Mouse (Mus musculus) T-helper 1 cell (primary cell): ENCODE measurements around the gene Isg20l2.

Experiments
- in situ Hi-C: fragments of 300-600 bp; cut with MboI, MseI; formaldehyde crosslinking; loops from one replicate; pipeline ENCODE4 v1.15.1; 2025; ENCODE audit warnings: high pct_unique_total_duplicates

Gene Isg20l2

GRCm38 (mm10) chr3:87973593-87974380, 43.7 kb downstream of the Isg20l2 start:
- in situ Hi-C loops: no loop called here

- in situ Hi-C loops: no loop called here
Measured at GRCm38 (mm10) chr3:87974381-87974987, 44.4 kb downstream of the Isg20l2 start.

- in situ Hi-C loops: no loop called here
Measured at GRCm38 (mm10) chr3:87979493-87979892, 49.4 kb downstream of the Isg20l2 start.

- in situ Hi-C loops: loop anchor here (10.0 kb wide), 1 partner anchor 45 kb away; the partner anchor contains the start of genes Isg20l2 and Rrnad1
Measured at GRCm38 (mm10) chr3:87980085-87980484, 50.0 kb downstream of the Isg20l2 start.

GRCm38 (mm10) chr3:87980728-87981127, 50.6 kb downstream of the Isg20l2 start:
- in situ Hi-C loops: loop anchor here (10.0 kb wide), 1 partner anchor 46 kb away; the partner anchor contains the start of genes Isg20l2 and Rrnad1

GRCm38 (mm10) chr3:87981214-87981760, 51.2 kb downstream of the Isg20l2 start:
- in situ Hi-C loops: loop anchor here (10.0 kb wide), 1 partner anchor 46 kb away; the partner anchor contains the start of genes Isg20l2 and Rrnad1

- in situ Hi-C loops: loop anchor here (10.0 kb wide), 1 partner anchor 47 kb away; the partner anchor contains the start of genes Isg20l2 and Rrnad1
Measured at GRCm38 (mm10) chr3:87981894-87982835, 52.1 kb downstream of the Isg20l2 start.

GRCm38 (mm10) chr3:87982836-87983601, 52.9 kb downstream of the Isg20l2 start:
- in situ Hi-C loops: loop anchor here (10.0 kb wide), 1 partner anchor 48 kb away; the partner anchor contains the start of genes Isg20l2 and Rrnad1

GRCm38 (mm10) chr3:87983627-87984026, 53.5 kb downstream of the Isg20l2 start:
- in situ Hi-C loops: loop anchor here (10.0 kb wide), 1 partner anchor 49 kb away; the partner anchor contains the start of genes Isg20l2 and Rrnad1

GRCm38 (mm10) chr3:87984094-87984493, 54.0 kb downstream of the Isg20l2 start:
- in situ Hi-C loops: loop anchor here (10.0 kb wide), 1 partner anchor 49 kb away; the partner anchor contains the start of genes Isg20l2 and Rrnad1

- in situ Hi-C loops: loop anchor here (10.0 kb wide), 1 partner anchor 51 kb away; the partner anchor contains the start of genes Isg20l2 and Rrnad1
Measured at GRCm38 (mm10) chr3:87985505-87986320, 55.6 kb downstream of the Isg20l2 start.

GRCm38 (mm10) chr3:87986868-87987267, 56.8 kb downstream of the Isg20l2 start:
- in situ Hi-C loops: loop anchor here (10.0 kb wide), 1 partner anchor 52 kb away; the partner anchor contains the start of genes Isg20l2 and Rrnad1

GRCm38 (mm10) chr3:87987633-87988032, 57.5 kb downstream of the Isg20l2 start:
- in situ Hi-C loops: loop anchor here (10.0 kb wide), 1 partner anchor 53 kb away; the partner anchor contains the start of genes Isg20l2 and Rrnad1

- in situ Hi-C loops: loop anchor here (10.0 kb wide), 1 partner anchor 53 kb away; the partner anchor contains the start of genes Isg20l2 and Rrnad1
Measured at GRCm38 (mm10) chr3:87988068-87988467, 58.0 kb downstream of the Isg20l2 start.

- in situ Hi-C loops: loop anchor here (10.0 kb wide), 1 partner anchor 55 kb away; the partner anchor contains the start of genes Isg20l2 and Rrnad1
Measured at GRCm38 (mm10) chr3:87989935-87990334, 59.8 kb downstream of the Isg20l2 start.
